Mouse (Mus musculus) hindbrain, embryonic 10.5 days (tissue): Measurements from ENCODE around the gene Erc2. TPM values are rescaled to one million over a fixed set of nuclear protein-coding genes. Genes with fewer than 3 reads are reported as not detected.

Experiments used
- DNase-seq: peaks from one replicate; pipeline ENCODE4 v3.0.0-alpha.2; 2017; ENCODE audit warnings: low spot score
- H3K27ac ChIP-seq: fragments of 300-500 bp; sonication (generic); 2 replicates; pipeline ENCODE4 v1.5.1; 2016; ENCODE audit warnings: mild to moderate bottlenecking, moderate library complexity
- H3K27me3 ChIP-seq: fragments of 300-500 bp; sonication (generic); 2 replicates; pipeline ENCODE4 v1.6.1; 2016; ENCODE audit warnings: mild to moderate bottlenecking; ENCODE audit not compliant: poor library complexity, insufficient read depth, severe bottlenecking
- H3K36me3 ChIP-seq: fragments of 300-500 bp; sonication (generic); 2 replicates; pipeline ENCODE4 v1.6.1; 2016; ENCODE audit warnings: mild to moderate bottlenecking, moderate library complexity
- H3K4me1 ChIP-seq: fragments of 300-500 bp; sonication (generic); replicated peaks from 2 replicates; pipeline ENCODE4 v1.6.1; 2016; ENCODE audit warnings: mild to moderate bottlenecking
- H3K4me3 ChIP-seq: fragments of 300-500 bp; sonication (generic); 2 replicates; pipeline ENCODE4 v1.5.1; 2016; ENCODE audit warnings: mild to moderate bottlenecking, moderate library complexity
- H3K9me3 ChIP-seq: fragments of 300-500 bp; sonication (generic); 2 replicates; pipeline ENCODE4 v1.6.1; 2016; ENCODE audit warnings: mild to moderate bottlenecking, moderate library complexity
- WGBS: fragments of 180-500 bp; shearing (Covaris S2); methylation state at CpG from one replicate; pipeline ENCODE4 v1.1.7; 2016; 5-methylcytosine and 5-hydroxymethylcytosine counted together
- polyA plus RNA-seq: library from polyadenylated mRNA; unstranded; fragments of >200 nt; fragmentation: Nextera tagmentation; extraction: Ambion mirVana; gene quantifications from 2 replicates; pipeline ENCODE4 v1.2.1, GENCODE M21; 2016

The Erc2 gene
- polyA plus RNA-seq, 1 experiment from 2014 or later, result 15.3 TPM

DNA sequence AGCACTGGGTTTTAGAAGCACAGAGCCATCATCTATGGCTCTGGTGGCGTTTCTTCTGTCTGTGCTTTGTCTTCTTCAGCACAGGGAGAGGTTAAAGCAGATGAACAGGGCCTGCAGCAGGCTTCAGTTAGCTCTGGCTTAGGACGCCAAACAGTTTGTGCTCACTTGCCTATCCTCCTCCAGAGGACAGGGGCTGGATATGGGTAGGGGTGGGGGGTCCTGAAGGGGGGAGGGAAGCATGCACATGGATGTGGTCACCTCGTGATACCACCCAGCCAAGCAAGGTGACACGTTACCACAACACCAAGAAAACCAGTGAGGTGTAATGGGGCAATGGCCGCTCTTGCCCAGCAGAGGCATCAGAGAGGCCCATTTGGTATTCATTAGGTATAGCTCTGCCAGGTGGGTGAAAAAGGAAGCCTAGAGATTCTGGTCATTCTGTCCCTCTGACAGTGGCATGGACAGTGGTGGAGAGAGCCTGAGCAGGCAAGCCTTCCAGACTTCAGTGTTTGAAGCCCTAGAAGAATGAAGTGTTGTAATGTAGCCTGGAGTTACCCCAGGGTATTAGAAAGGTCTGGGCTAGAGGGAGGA lies 543.5 kb downstream of the Erc2 start:
- no peak overlapping the region for H3K4me3 ChIP-seq
- no peaks in the 10 kb centered on the region for H3K9me3 ChIP-seq
- no peaks in the 10 kb centered on the region for H3K27me3 ChIP-seq
- 65% methylated on average over 5 of the region's 5 CpGs for WGBS
- H3K4me1 ChIP-seq, result peaks cover 18% of the 10 kb centered on the region
- no peaks in the 10 kb centered on the region for H3K36me3 ChIP-seq
- DNase-seq, result peak; percentile 6
- H3K27ac ChIP-seq, result peak overlapping the region; percentile 45

DNA sequence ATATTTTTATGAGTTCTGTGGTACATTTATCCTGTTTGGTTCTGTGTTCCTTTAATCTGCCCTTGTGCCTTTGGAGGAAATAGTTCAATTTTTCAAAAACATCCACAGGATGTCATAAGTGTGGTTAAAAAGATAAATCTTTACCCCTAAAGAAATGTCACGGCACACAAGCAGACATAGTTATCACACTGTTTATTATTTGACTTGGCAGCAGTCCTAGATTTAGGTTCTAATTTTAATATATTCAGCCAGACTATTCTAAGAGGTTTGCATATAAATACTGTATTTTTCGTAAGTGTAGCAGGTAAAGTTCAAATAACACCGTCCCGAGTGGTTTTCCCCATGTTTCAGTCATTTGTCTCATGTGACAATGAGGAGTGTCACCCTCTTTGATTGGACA lies 548.5 kb downstream of the Erc2 start:
- Histone ChIP-seq H3K36me3 (no peaks in the 10 kb centered on the region), H3K27me3 (no peaks in the 10 kb centered on the region), H3K4me3 (no peak overlapping the region), H3K4me1 (peaks cover 4% of the 10 kb centered on the region), H3K9me3 (no peaks in the 10 kb centered on the region), H3K27ac (no peak overlapping the region)
- no peak for DNase-seq
- WGBS, result 88% methylated on average over 4 of the region's 4 CpGs

GRCm38 (mm10) chr14:28171364-28171763 lies 549.1 kb downstream of the Erc2 start:
- H3K4me1 ChIP-seq, result no peaks in the 10 kb centered on the region
- 80% methylated on average over 2 of the region's 2 CpGs for WGBS
- no peak overlapping the region for H3K4me3 ChIP-seq
- no peaks in the 10 kb centered on the region for H3K36me3 ChIP-seq
- no peaks in the 10 kb centered on the region for H3K9me3 ChIP-seq
- no peak overlapping the region for H3K27ac ChIP-seq
- no peak for DNase-seq
- no peaks in the 10 kb centered on the region for H3K27me3 ChIP-seq

- no peak overlapping the region for H3K4me3 ChIP-seq
- WGBS, result 90% methylated on average over 4 of the region's 4 CpGs
- no peak for DNase-seq
- H3K27ac ChIP-seq, result no peak overlapping the region
- no peaks in the 10 kb centered on the region for H3K36me3 ChIP-seq
- no peaks in the 10 kb centered on the region for H3K9me3 ChIP-seq
- no peaks in the 10 kb centered on the region for H3K4me1 ChIP-seq
- no peaks in the 10 kb centered on the region for H3K27me3 ChIP-seq
These were observed 551.5 kb downstream of the Erc2 start for GRCm38 (mm10) chr14:28173736-28174135.

DNA sequence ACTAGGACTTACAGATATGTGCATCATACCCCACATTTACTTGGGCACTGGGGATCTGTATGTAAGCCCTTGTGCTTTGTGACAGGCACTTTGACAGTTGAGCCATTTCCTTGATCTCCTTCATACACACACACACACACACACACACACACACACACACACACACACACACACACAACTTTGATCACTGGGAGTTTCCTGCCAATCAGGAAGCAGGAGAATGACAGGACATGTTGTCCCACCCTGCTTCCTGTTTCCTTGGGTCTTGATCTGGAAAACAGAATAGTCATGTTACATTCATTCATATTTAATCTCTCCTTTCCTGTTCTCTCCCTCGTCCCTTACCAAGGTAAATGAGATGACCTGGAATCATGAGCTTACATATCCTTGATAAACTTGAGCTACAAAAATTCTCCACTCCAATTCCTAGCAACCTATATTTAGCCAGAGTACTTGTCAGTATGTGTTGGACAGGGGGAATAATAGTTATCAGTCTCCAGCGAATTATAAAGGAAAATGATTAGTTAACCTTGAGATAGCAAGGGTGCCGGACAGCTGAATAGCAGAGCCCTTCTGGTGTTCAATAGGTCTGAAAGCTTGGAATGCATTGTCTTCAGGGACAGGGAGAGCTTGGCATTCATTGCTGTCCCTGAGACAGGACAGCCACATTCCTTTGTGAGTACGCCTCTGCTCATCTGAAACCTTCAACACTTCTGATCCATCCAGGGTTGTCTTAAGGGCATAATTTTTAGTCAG lies 559.0 kb downstream of the Erc2 start:
- no peak for DNase-seq
- Histone ChIP-seq H3K4me1 (peaks cover 14% of the 10 kb centered on the region), H3K36me3 (no peaks in the 10 kb centered on the region), H3K27me3 (no peaks in the 10 kb centered on the region), H3K27ac (peak overlapping the region; percentile 3; the same call in 1 of the 2 replicates), H3K4me3 (no peak overlapping the region), H3K9me3 (no peaks in the 10 kb centered on the region)
- 33% methylated on average over 4 of the region's 4 CpGs for WGBS

- no peak overlapping the region for H3K27ac ChIP-seq
- no peaks in the 10 kb centered on the region for H3K9me3 ChIP-seq
- 79% methylated on average over 8 of the region's 8 CpGs for WGBS
- no peaks in the 10 kb centered on the region for H3K27me3 ChIP-seq
- H3K4me3 ChIP-seq, result no peak overlapping the region
- H3K4me1 ChIP-seq, result no peaks in the 10 kb centered on the region; the same call in 1 of the 2 replicates
- no peak for DNase-seq
- no peaks in the 10 kb centered on the region for H3K36me3 ChIP-seq
These were observed 570.6 kb downstream of the Erc2 start for GRCm38 (mm10) chr14:28192711-28193364.

DNA sequence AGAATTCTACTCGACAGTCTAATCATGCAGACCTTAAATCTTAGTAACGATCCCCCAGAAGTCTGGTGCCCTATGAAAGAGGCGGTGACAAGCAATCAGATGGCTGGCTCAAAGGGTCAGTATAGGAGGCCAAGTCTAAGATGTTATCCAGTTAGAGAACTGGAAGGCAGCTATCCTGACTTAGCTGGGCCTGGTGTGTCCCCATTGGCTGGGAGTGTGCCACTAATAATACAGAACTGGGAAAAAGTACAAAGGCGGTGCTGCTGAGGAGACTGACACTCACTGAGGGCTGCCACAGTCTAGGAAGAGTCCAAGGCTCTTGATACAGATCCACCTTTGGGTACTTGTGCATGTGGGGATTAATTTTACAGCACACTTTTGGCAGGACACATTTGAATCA lies 581.6 kb downstream of the Erc2 start:
- H3K4me3 ChIP-seq, result no peak overlapping the region
- no peak for DNase-seq
- H3K27ac ChIP-seq, result no peak overlapping the region
- no peaks in the 10 kb centered on the region for H3K9me3 ChIP-seq
- no peaks in the 10 kb centered on the region for H3K36me3 ChIP-seq
- WGBS, result 87% methylated on average over 4 of the region's 4 CpGs
- no peaks in the 10 kb centered on the region for H3K27me3 ChIP-seq
- peaks cover 7% of the 10 kb centered on the region; the same call in 1 of the 2 replicates for H3K4me1 ChIP-seq

GRCm38 (mm10) chr14:28206303-28206702 lies 584.1 kb downstream of the Erc2 start:
- H3K4me3 ChIP-seq, result no peak overlapping the region
- no peaks in the 10 kb centered on the region for H3K27me3 ChIP-seq
- no peaks in the 10 kb centered on the region for H3K9me3 ChIP-seq
- H3K4me1 ChIP-seq, result no peaks in the 10 kb centered on the region
- no peak overlapping the region for H3K27ac ChIP-seq
- WGBS, result 94% methylated on average over 2 of the region's 2 CpGs
- DNase-seq, result no peak
- H3K36me3 ChIP-seq, result no peaks in the 10 kb centered on the region

DNA sequence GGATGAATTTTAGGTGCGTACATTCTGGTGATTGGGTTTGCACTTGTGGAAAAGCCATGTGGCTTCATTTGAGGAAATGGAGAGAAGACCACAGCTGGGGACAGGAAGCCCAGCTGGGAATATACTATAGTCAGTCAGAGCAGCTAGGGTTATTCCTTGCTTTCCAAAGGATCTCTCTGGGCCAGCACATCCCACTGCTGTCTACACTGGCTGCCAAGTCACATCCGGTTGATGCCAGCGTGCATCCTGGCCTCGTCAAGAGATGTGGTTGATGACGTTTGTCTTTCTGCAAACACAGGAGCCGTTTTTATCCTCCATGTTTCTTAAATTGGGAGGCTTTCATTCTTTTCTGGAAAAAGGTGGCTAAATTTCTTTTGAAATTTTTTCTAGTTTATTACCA lies 603.3 kb downstream of the Erc2 start:
- WGBS, result 92% methylated on average over 6 of the region's 6 CpGs

GRCm38 (mm10) chr14:28230563-28230962 lies 608.3 kb downstream of the Erc2 start:
- H3K9me3 ChIP-seq, result no peaks in the 10 kb centered on the region
- H3K36me3 ChIP-seq, result no peaks in the 10 kb centered on the region
- H3K4me3 ChIP-seq, result no peak overlapping the region
- no peaks in the 10 kb centered on the region for H3K27me3 ChIP-seq
- no peaks in the 10 kb centered on the region for H3K4me1 ChIP-seq
- DNase-seq, result no peak
- no peak overlapping the region for H3K27ac ChIP-seq
- 84% methylated on average over 6 of the region's 6 CpGs for WGBS

More for the DNA sequence above, 603.3 kb downstream of the Erc2 start:
- Histone ChIP-seq H3K4me1 (no peaks in the 10 kb centered on the region), H3K36me3 (no peaks in the 10 kb centered on the region), H3K27me3 (no peaks in the 10 kb centered on the region), H3K9me3 (no peaks in the 10 kb centered on the region), H3K27ac (no peak overlapping the region), H3K4me3 (no peak overlapping the region)
- no peak for DNase-seq

DNA sequence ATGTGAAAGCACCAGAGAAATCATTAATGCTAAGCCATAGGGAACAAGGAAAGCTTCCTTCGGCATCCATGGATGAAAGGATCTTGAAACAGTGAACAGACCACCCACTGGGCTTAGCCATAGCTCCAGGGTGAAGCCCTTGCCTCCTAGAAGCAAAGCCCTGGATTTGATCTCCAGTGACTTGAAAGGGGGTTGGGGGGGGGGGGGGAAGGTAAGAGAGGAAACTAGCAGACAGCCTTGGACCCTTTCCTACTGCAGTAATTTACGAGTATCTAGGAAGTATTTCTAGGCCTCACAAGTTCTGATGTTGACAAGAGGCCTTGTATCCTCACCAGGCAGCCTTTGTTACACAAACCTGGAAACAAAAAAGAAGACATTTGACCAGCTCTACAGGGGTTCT lies 609.0 kb downstream of the Erc2 start:
- H3K4me3 ChIP-seq, result no peak overlapping the region
- WGBS, result 49% methylated on average over 2 of the region's 2 CpGs
- no peak for DNase-seq
- H3K27ac ChIP-seq, result no peak overlapping the region
- H3K36me3 ChIP-seq, result no peaks in the 10 kb centered on the region
- no peaks in the 10 kb centered on the region for H3K4me1 ChIP-seq
- no peaks in the 10 kb centered on the region for H3K27me3 ChIP-seq
- H3K9me3 ChIP-seq, result no peaks in the 10 kb centered on the region

- Histone ChIP-seq H3K4me3 (no peak overlapping the region), H3K9me3 (no peaks in the 10 kb centered on the region), H3K27ac (no peak overlapping the region), H3K27me3 (no peaks in the 10 kb centered on the region), H3K4me1 (peaks cover 9% of the 10 kb centered on the region), H3K36me3 (no peaks in the 10 kb centered on the region)
- WGBS, result 89% methylated on average over 9 of the region's 9 CpGs
- no peak for DNase-seq
These were observed 616.3 kb downstream of the Erc2 start for GRCm38 (mm10) chr14:28238336-28239048.

DNA sequence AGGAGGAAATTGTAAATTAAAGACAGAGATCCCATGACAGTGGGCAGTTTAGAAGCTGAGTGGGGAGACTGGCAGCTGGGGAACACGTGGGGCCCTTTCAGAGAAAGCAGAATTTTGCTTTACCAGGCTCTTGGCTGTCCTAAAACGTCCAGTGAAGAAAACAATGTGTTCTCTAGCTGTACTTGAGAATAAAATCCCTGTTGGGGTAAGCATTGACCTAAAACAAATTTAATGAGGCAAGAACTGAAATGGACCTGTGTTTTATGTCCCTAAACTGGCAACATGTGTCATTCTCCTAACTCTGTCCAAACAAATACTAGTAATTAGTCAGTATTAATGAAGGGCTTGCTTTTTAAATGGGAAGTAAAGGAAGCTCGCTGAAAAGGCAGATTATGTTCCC lies 617.9 kb downstream of the Erc2 start:
- Histone ChIP-seq H3K4me3 (no peak overlapping the region), H3K27ac (no peak overlapping the region), H3K36me3 (no peaks in the 10 kb centered on the region), H3K27me3 (no peaks in the 10 kb centered on the region), H3K9me3 (no peaks in the 10 kb centered on the region), H3K4me1 (peaks cover 9% of the 10 kb centered on the region)
- WGBS, result 57% methylated on average over 3 of the region's 3 CpGs
- DNase-seq, result no peak
